Mouse (Mus musculus) intestine, embryonic 14.5 days (tissue): ENCODE results near the gene Pex11b. TPM values are rescaled to one million over a fixed set of nuclear protein-coding genes. Genes with fewer than 3 reads are reported as not detected.

Experiments
- ATAC-seq: fragments of 200-750 bp; cut with Nextera tagmentation; replicated peaks from 2 replicates; pipeline ENCODE4 v1.8.0; 2017; ENCODE audit warnings: low read depth, moderate number of reproducible peaks, moderate TSS enrichment, moderate library complexity; ENCODE audit not compliant: low FRiP score, low TSS enrichment
- DNase-seq: peaks from one replicate; pipeline ENCODE4 v3.0.0-alpha.2; 2018; ENCODE audit warnings: low spot score
- H3K27ac ChIP-seq: fragments of 300-500 bp; sonication (generic); 2 replicates; pipeline ENCODE4 v1.5.1; 2014; ENCODE audit warnings: low read depth, mild to moderate bottlenecking, control low read depth
- H3K27me3 ChIP-seq: fragments of 300-500 bp; sonication (generic); replicated peaks from 2 replicates; pipeline ENCODE4 v1.6.1; 2014; ENCODE audit warnings: low read length, control low read depth; ENCODE audit not compliant: control insufficient read depth, insufficient read depth
- H3K36me3 ChIP-seq: fragments of 300-500 bp; sonication (generic); 2 replicates; pipeline ENCODE4 v1.6.1; 2014; ENCODE audit warnings: low read length, control low read depth; ENCODE audit not compliant: control insufficient read depth, insufficient read depth
- H3K4me1 ChIP-seq: fragments of 300-500 bp; sonication (generic); replicated peaks from 2 replicates; pipeline ENCODE4 v1.6.1; 2014; ENCODE audit warnings: low read length, control low read depth, mixed read lengths; ENCODE audit not compliant: control insufficient read depth, insufficient read depth
- H3K4me2 ChIP-seq: fragments of 300-500 bp; sonication (generic); 2 replicates; pipeline ENCODE4 v1.6.1; 2014; ENCODE audit warnings: low read length
- H3K4me3 ChIP-seq: fragments of 300-500 bp; sonication (generic); 2 replicates; pipeline ENCODE4 v1.5.1; 2014; ENCODE audit warnings: low read depth, low read length, control low read depth, mixed read lengths
- H3K9ac ChIP-seq: fragments of 300-500 bp; sonication (generic); 2 replicates; pipeline ENCODE4 v1.6.1; 2014; ENCODE audit warnings: mild to moderate bottlenecking, low read length
- H3K9me3 ChIP-seq: fragments of 300-500 bp; sonication (generic); 2 replicates; pipeline ENCODE4 v1.6.1; 2016; ENCODE audit warnings: low read length, control low read depth; ENCODE audit not compliant: control insufficient read depth
- WGBS: fragments of 180-500 bp; shearing (Covaris S2); extraction: QIAGEN DNeasy Blood & Tissue Kit; methylation state at CpG from one replicate; pipeline ENCODE4 v1.1.7; 2014; 5-methylcytosine and 5-hydroxymethylcytosine counted together
- polyA plus RNA-seq: library from polyadenylated mRNA; unstranded; fragments of >200 nt; fragmentation: Nextera tagmentation; extraction: Ambion mirVana; gene quantifications from 2 replicates; pipeline ENCODE4 v1.2.1, GENCODE M21; 2014

Gene Pex11b
- polyA plus RNA-seq, 1 experiment from 2014 or later: 44.1 TPM

DNA sequence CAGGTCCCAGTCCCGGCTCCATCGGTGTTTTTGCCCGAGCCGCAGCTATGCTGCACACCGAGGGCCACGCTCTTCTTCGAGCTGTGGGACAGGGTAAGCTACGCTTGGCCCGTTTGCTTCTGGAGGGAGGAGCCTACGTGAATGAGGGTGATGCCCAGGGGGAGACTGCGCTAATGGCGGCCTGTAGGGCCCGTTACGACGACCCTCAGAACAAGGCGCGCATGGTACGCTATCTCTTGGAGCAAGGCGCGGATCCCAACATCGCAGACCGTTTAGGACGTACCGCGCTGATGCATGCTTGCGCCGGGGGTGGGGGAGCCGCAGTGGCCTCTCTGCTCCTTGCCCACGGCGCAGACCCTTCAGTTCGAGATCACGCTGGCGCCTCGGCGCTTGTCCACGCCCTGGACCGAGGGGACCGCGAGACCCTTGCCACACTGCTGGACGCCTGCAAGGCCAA, 37.7 kb upstream of the Pex11b start:
- DNase-seq (peak; percentile 78), ATAC-seq (no peak)
- Histone ChIP-seq H3K4me3 (peak overlapping the region; percentile 48), H3K4me1 (peaks cover 35% of the 10 kb centered on the region), H3K27me3 (peaks cover 24% of the 10 kb centered on the region; the same call in 1 of the 2 replicates), H3K9me3 (no peaks in the 10 kb centered on the region), H3K4me2 (peak overlapping the region; percentile 96), H3K9ac (peak overlapping the region; percentile 50), H3K36me3 (no peaks in the 10 kb centered on the region), H3K27ac (peak overlapping the region; percentile 47)
- WGBS: under 1% methylated on average over 40 of the region's 40 CpGs

DNA sequence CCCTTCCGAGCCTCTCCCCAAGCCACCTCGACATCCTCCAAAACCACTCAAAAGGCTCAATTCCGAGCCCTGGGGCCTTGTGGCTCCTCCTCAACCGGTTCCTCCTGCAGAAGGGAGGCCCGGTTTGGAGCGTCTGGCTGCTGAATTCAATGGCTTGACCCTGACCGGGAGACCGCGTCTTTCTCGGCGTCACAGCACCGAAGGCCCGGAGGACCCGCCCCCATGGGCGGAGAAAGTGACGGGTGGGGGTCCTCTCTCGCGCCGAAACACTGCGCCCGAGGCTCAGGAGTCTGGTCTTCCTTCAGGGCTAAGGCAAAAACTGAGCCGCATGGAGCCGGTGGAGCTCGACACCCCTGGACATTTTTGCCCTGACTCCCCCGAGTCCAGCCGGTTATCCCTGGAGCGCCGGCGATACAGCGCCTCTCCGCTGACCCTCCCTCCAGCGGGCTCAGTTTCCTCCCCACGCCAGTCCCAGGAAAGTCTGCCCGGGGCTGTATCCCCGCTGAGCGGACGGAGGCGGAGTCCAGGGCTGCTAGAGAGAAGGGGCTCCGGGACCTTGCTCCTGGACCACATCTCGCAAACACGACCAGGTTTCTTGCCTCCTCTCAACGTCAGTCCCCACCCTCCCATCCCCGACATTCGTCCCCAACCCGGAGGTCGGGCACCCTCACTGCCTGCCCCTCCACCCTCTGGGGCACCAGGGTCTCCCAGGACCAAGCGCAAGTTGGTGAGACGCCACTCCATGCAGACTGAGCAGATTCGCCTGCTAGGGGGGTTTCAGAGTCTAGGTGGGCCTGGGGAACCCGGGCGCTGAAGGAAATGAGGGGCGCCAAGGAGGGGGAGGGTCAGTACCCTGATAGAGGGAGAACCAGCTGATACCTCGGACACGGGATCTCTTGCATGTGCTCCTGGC, 36.8 kb upstream of the Pex11b start:
- Histone ChIP-seq H3K9ac (peak overlapping the region; percentile 50), H3K36me3 (0 out of 2 replicates have a peak, but pooled peaks cover under 1% of the 10 kb centered on the region), H3K27ac (peak overlapping the region; percentile 47), H3K9me3 (no peaks in the 10 kb centered on the region), H3K4me3 (peak overlapping the region; percentile 48), H3K4me2 (peak overlapping the region; percentile 96), H3K4me1 (peaks cover 34% of the 10 kb centered on the region), H3K27me3 (peaks cover 24% of the 10 kb centered on the region; the same call in 1 of the 2 replicates)
- 1% methylated on average over 54 of the region's 54 CpGs for WGBS
- ATAC-seq (no peak), DNase-seq (peak; percentile 82)

DNA sequence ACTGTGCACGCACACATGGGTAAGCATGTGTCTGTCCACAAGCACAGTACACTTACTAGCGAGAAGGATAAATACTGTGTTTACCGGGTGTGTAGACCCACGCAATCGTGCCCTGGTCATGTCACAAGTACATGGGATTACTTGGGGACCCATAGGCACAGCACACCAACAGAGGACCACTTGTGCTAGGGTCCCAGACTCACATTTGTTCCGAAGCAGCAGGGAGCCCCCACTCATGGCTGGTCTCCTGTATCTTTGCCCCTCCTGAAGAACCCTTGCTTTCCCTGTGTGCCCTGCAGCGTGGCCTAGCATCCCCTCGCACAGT, 36.1 kb upstream of the Pex11b start:
- 56% methylated on average over 8 of the region's 8 CpGs for WGBS
- Histone ChIP-seq H3K9ac (no peak overlapping the region), H3K4me1 (peaks cover 38% of the 10 kb centered on the region), H3K27me3 (peaks cover 24% of the 10 kb centered on the region; the same call in 1 of the 2 replicates), H3K36me3 (peaks cover 7% of the 10 kb centered on the region; the same call in 1 of the 2 replicates), H3K4me2 (peak overlapping the region; percentile 96), H3K4me3 (0 out of 2 replicates have a peak overlapping the region, but pooled peaks have one; percentile 48), H3K27ac (no peak overlapping the region), H3K9me3 (no peaks in the 10 kb centered on the region)
- ATAC-seq: no peak
- DNase-seq: no peak

DNA sequence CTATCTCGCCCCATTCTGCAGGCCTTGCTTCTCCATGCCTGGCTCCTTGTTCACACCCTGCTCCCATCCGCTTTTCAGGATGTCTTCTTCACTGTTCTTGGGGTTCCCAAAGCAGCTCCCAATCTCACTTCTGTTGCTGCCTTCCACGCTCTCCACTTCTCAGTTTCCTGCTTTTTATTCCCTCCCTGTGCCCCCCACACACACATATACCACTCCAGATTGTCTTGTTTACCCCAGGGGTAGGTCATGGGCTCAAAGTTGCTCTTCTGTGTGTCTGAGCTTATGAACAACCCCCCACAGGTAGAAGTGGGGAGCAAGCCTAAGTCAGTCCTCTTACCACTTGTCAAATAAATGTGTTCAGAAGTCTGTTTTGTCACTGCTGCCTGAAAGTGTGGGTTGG, 35.8 kb upstream of the Pex11b start:
- DNase-seq (no peak), ATAC-seq (no peak)
- Histone ChIP-seq H3K27ac (no peak overlapping the region), H3K4me3 (no peak overlapping the region), H3K36me3 (peaks cover 7% of the 10 kb centered on the region; the same call in 1 of the 2 replicates), H3K4me1 (peaks cover 38% of the 10 kb centered on the region), H3K9me3 (no peaks in the 10 kb centered on the region), H3K4me2 (no peak overlapping the region), H3K27me3 (peaks cover 24% of the 10 kb centered on the region; the same call in 1 of the 2 replicates), H3K9ac (no peak overlapping the region)
- 83% methylated on average over 3 of the region's 3 CpGs for WGBS

DNA sequence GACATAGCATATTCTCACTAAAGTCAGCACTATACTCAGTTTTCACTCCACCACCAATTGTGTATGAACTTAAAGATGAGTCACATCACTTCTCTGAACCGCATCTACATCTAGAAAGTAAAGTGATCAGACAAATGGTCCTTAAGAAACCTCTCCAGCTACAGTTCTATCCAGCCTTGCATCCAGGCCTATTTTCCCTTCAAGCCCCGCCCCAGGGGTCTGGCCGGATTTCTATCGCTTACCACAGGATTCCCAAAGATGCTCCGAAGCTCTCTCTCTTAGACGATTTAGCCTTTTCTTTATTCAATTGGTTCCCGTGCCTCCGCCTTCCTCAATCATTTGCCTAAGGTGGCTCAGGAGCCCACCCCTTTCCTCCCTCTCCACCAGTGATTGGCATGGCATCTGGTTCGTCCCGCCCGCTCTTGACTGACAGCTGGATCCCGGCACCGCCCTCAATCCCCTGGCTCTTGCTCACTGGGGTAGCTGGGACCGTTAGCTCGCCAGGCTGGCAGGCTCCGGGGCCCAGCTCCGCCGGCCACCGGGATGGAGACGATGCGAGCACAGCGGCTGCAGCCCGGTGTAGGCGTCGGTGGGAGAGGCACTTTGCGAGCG, 34.4 kb upstream of the Pex11b start, which contains the start of gene Lix1l:
Gene Lix1l, plus strand, starts transcription at position 511 of the 612 bp plus-strand sequence.
- under 1% methylated on average over 27 of the region's 27 CpGs for WGBS
- peak within 1 kb of the TSS; percentile 94 for H3K27ac ChIP-seq
- peak within 1 kb of the TSS; percentile 74 for H3K4me2 ChIP-seq
- H3K4me1 ChIP-seq: peaks cover 36% of the 10 kb centered on the region
- H3K4me3 ChIP-seq: peak within 1 kb of the TSS; percentile 65
- DNase-seq (peak; percentile 91), ATAC-seq (peak; percentile 91)
- peaks cover 10% of the 10 kb centered on the region; the same call in 1 of the 2 replicates for H3K36me3 ChIP-seq
- no peaks in the 10 kb centered on the region for H3K9me3 ChIP-seq
- peaks cover 17% of the 10 kb centered on the region; the same call in 1 of the 2 replicates for H3K27me3 ChIP-seq
- H3K9ac ChIP-seq: peak within 1 kb of the TSS; percentile 70

DNA sequence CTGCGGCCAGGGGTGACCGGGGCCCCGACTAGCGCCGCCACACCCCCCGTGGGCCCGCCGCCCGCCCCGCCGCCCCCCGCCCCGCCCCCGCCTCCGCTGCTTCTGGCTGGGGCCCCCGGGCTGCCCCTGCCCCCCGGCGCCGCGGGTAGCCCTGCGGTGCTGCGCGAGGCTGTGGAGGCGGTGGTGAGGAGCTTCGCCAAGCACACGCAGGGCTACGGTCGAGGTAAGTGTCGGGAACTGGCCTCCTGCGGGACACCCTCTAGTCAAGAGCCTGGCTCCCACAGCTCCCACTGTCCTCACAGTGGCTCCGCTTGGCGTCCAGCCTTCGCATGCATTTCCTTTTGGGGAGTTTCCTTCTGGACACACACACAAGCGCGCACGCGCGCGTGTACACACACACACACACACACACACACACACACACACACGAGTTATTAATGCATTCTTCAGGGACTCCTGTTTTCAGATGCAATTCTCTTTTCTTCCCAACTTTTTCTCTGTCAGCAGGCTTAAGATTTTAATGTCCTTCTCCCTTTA, 33.9 kb upstream of the Pex11b start:
- H3K4me3 ChIP-seq: peak overlapping the region; percentile 65
- peak overlapping the region; percentile 94 for H3K27ac ChIP-seq
- peaks cover 13% of the 10 kb centered on the region; the same call in 1 of the 2 replicates for H3K27me3 ChIP-seq
- H3K36me3 ChIP-seq: peaks cover 10% of the 10 kb centered on the region; the same call in 1 of the 2 replicates
- WGBS: under 1% methylated on average over 30 of the region's 40 CpGs
- H3K4me1 ChIP-seq: peaks cover 30% of the 10 kb centered on the region
- H3K4me2 ChIP-seq: peak overlapping the region; percentile 74
- H3K9me3 ChIP-seq: no peaks in the 10 kb centered on the region
- peak; percentile 79 for DNase-seq
- ATAC-seq: peak; percentile 57
- peak overlapping the region; percentile 70 for H3K9ac ChIP-seq

DNA sequence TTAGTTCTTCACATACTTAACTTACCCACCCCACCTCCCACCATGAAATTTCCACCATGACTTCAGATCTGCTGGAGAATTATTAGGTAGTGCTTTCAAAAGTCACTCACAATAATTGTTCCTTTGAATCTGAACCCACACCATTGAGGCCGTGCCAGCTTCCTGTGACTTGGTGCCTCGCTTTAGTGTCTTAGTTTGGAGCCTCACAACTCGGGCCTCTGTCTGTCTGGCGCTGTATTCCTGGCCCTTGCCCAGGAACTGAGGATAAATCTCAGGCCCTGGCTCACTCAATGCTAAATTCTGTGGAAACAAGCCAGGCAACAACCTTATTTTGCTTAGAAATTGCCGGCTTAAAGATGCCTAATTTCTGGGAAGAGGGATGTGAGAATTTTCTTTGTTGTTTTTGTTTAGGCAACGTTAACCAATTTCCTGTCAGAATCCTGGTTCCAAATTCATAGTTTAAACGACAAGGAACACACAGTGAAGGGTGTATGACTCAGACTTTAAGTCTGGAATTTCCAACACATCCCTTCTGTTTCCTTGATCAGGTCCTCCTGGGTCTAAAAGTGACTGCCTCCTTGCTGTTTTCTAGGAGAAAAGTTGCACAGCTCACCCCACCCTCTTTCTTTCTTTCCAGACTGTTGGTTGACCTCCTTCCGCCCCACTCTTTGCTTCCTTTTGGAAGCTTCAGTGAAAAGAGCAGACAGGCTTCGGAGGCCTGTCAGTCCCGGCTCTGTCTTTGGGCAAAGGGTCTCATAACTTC, 33.1 kb upstream of the Pex11b start:
- no peaks in the 10 kb centered on the region for H3K9me3 ChIP-seq
- 0 out of 2 replicates have a peak, but pooled peaks cover 9% of the 10 kb centered on the region for H3K27me3 ChIP-seq
- DNase-seq: no peak
- peaks cover 22% of the 10 kb centered on the region for H3K4me1 ChIP-seq
- peak overlapping the region; percentile 65 for H3K4me3 ChIP-seq
- no peak for ATAC-seq
- peak overlapping the region; percentile 74 for H3K4me2 ChIP-seq
- peak overlapping the region; percentile 70 for H3K9ac ChIP-seq
- WGBS: 22% methylated on average over 10 of the region's 10 CpGs
- peaks cover 10% of the 10 kb centered on the region; the same call in 1 of the 2 replicates for H3K36me3 ChIP-seq
- H3K27ac ChIP-seq: peak overlapping the region; percentile 94
